ENCODE assay signal across 14 mouse cellular contexts in the genomic region with DNA sequence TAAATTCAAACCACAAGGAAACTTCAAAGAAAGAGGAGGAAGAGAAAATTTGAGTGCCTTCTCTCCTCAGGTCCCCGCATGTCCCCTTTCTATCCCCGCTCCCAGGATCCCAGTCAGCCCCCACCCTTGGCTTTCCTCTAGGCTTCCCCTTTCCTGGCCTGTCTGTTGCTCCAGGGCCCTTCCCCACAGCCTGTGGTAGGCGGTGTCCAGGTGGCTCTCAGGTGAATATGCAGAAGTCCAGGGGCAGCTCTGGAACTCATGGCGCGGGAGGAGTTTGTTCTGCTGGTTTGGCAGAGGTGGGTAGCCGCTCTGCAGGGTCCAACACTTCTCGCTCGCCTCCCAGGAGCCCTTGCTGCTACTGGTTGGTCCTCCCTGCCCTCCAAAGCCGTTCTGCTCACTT.
A peak's percentile ranks its signal among the peaks of the same experiment; 100 is the strongest.
DNase-seq lines count a peak whose midpoint lies in the region; ATAC-seq and TF ChIP-seq lines count a peak whose summit lies in the region.
"Had no signal": no experiment of that assay in that cellular context is flagged by ENCODE, and none has a peak within 500 bp of the region (broad histone marks: within the 10 kb centered on the region; RNA-seq: fewer than 3 reads in every experiment).

No protein-coding gene starts in this region.

- no peak for DNase-seq in heart, embryonic 10.5 days (ENCODE audit: low spot score)
- DNase-seq in heart, postnatal 4 days: no peak
- DNase-seq in kidney, postnatal 4 days: no peak
- no peak for DNase-seq in stomach, postnatal 0 days (ENCODE audit: low spot score)
- DNase-seq: kidney, postnatal 10 days; thymus, postnatal 36 days had no signal

- no peak overlapping the region for H3K9ac ChIP-seq in kidney, embryonic 14.5 days (ENCODE audit: low read depth, low read length)
- H3K9ac ChIP-seq in embryonic facial prominence, embryonic 15.5 days: no peak overlapping the region
- H3K9ac ChIP-seq in stomach, postnatal 0 days (ENCODE audit: low read length): no peak overlapping the region
- H3K9ac ChIP-seq: intestine, embryonic 15.5 days; liver, embryonic 14.5 days; midbrain, embryonic 15.5 days had no signal

- no peak overlapping the region for H3K4me2 ChIP-seq in kidney, embryonic 14.5 days (replicated peaks; ENCODE audit: low read depth, low read length)
- H3K4me2 ChIP-seq in embryonic facial prominence, embryonic 15.5 days (replicated peaks): no peak overlapping the region
- H3K4me2 ChIP-seq in stomach, postnatal 0 days (replicated peaks; ENCODE audit: low read depth): no peak overlapping the region
- H3K4me2 ChIP-seq: intestine, embryonic 15.5 days; midbrain, embryonic 15.5 days had no signal

- H3K9me3 ChIP-seq in heart, embryonic 10.5 days: no peaks in the 10 kb centered on the region
- no peaks in the 10 kb centered on the region for H3K9me3 ChIP-seq in kidney, embryonic 14.5 days (ENCODE audit: control insufficient read depth, low read length)
- H3K9me3 ChIP-seq in embryonic facial prominence, embryonic 15.5 days (replicated peaks): no peaks in the 10 kb centered on the region
- no peaks in the 10 kb centered on the region for H3K9me3 ChIP-seq in stomach, postnatal 0 days (ENCODE audit: control insufficient read depth, low read length)
- H3K9me3 ChIP-seq: G1E; intestine, embryonic 15.5 days; midbrain, embryonic 15.5 days had no signal

- peaks cover 14% of the 10 kb centered on the region for H3K27me3 ChIP-seq in heart, embryonic 10.5 days (ENCODE audit: insufficient read depth, poor library complexity, severe bottlenecking)
- no peaks in the 10 kb centered on the region for H3K27me3 ChIP-seq in kidney, embryonic 14.5 days (ENCODE audit: control insufficient read depth, insufficient read depth, low read length)
- H3K27me3 ChIP-seq in embryonic facial prominence, embryonic 15.5 days: peaks cover 71% of the 10 kb centered on the region
- H3K27me3 ChIP-seq in stomach, postnatal 0 days (ENCODE audit: control insufficient read depth, insufficient read depth, low read length): no peaks in the 10 kb centered on the region
- H3K27me3 ChIP-seq: intestine, embryonic 15.5 days had no signal

- 0 out of 2 replicates have a peak, but pooled peaks have one; percentile 29 for ATAC-seq in kidney, embryonic 14.5 days (ENCODE audit: low FRiP score, low TSS enrichment)
- ATAC-seq in embryonic facial prominence, embryonic 15.5 days (ENCODE audit: insufficient number of reproducible peaks, low FRiP score, low TSS enrichment, low read depth): no peak
- peak; percentile 8; the same call in 1 of the 2 replicates for ATAC-seq in stomach, postnatal 0 days (ENCODE audit: low FRiP score, low TSS enrichment)
- no peak for ATAC-seq in megakaryocyte progenitor cell, adult 5-6 weeks (replicated peaks; ENCODE audit: poor library complexity)

- H3K4me3 ChIP-seq in heart, embryonic 10.5 days: no peak overlapping the region
- no peak overlapping the region for H3K4me3 ChIP-seq in kidney, embryonic 14.5 days (ENCODE audit: low read length)
- no peak overlapping the region for H3K4me3 ChIP-seq in embryonic facial prominence, embryonic 15.5 days (replicated peaks)
- H3K4me3 ChIP-seq in stomach, postnatal 0 days (ENCODE audit: low read depth, low read length): no peak overlapping the region
- H3K4me3 ChIP-seq: intestine, embryonic 15.5 days; midbrain, embryonic 15.5 days had no signal

- peaks cover 82% of the 10 kb centered on the region for H3K4me1 ChIP-seq in heart, embryonic 10.5 days
- H3K4me1 ChIP-seq in kidney, embryonic 14.5 days (ENCODE audit: control insufficient read depth, insufficient read depth, low read length): peaks cover 17% of the 10 kb centered on the region
- peaks cover 46% of the 10 kb centered on the region for H3K4me1 ChIP-seq in embryonic facial prominence, embryonic 15.5 days
- peaks cover 3% of the 10 kb centered on the region for H3K4me1 ChIP-seq in stomach, postnatal 0 days (replicated peaks; ENCODE audit: control insufficient read depth, insufficient read depth)

- no peak for TF ChIP-seq EP300 in stomach, postnatal 0 days (optimal IDR thresholded peaks at IDR 0.05)

- TF ChIP-seq CTCF in stomach, postnatal 0 days (IDR thresholded peaks at IDR 0.05; ENCODE audit: low read depth): no peak

- peak overlapping the region; percentile 72 for H3K27ac ChIP-seq in heart, embryonic 10.5 days
- H3K27ac ChIP-seq in kidney, embryonic 14.5 days (ENCODE audit: low read depth, low read length): no peak overlapping the region
- peak overlapping the region; percentile 45; the same call in 1 of the 2 replicates for H3K27ac ChIP-seq in embryonic facial prominence, embryonic 15.5 days (replicated peaks)
- H3K27ac ChIP-seq in stomach, postnatal 0 days (replicated peaks): peak overlapping the region; percentile 20; the same call in 1 of the 2 replicates
- H3K27ac ChIP-seq: intestine, embryonic 15.5 days; liver, embryonic 14.5 days; macrophage; midbrain, embryonic 15.5 days had no signal

- H3K36me3 ChIP-seq in heart, embryonic 10.5 days: 0 out of 2 replicates have a peak, but pooled peaks cover 6% of the 10 kb centered on the region
- no peaks in the 10 kb centered on the region for H3K36me3 ChIP-seq in kidney, embryonic 14.5 days (ENCODE audit: control insufficient read depth, insufficient read depth, low read length)
- no peaks in the 10 kb centered on the region for H3K36me3 ChIP-seq in embryonic facial prominence, embryonic 15.5 days
- H3K36me3 ChIP-seq in stomach, postnatal 0 days (ENCODE audit: control insufficient read depth, insufficient read depth, low read length): no peaks in the 10 kb centered on the region
- H3K36me3 ChIP-seq: G1E; intestine, embryonic 15.5 days; midbrain, embryonic 15.5 days had no signal

- 62% methylated on average over 9 of the region's 9 CpGs for WGBS in heart, embryonic 10.5 days
- 76% methylated on average over 9 of the region's 9 CpGs for WGBS in kidney, embryonic 14.5 days
- 39% methylated on average over 9 of the region's 9 CpGs for WGBS in embryonic facial prominence, embryonic 15.5 days
- 68% methylated on average over 9 of the region's 9 CpGs for WGBS in stomach, postnatal 0 days

Comparison
In these comparisons a context has a peak if more than half of its experiments do, and no peak if none do; other contexts are left out.
1. ATAC-seq: peak in kidney, embryonic 14.5 days (single experiment) and stomach, postnatal 0 days (single experiment); none in embryonic facial prominence, embryonic 15.5 days (single experiment) and megakaryocyte progenitor cell, adult 5-6 weeks (single experiment).